In the genomic region with DNA sequence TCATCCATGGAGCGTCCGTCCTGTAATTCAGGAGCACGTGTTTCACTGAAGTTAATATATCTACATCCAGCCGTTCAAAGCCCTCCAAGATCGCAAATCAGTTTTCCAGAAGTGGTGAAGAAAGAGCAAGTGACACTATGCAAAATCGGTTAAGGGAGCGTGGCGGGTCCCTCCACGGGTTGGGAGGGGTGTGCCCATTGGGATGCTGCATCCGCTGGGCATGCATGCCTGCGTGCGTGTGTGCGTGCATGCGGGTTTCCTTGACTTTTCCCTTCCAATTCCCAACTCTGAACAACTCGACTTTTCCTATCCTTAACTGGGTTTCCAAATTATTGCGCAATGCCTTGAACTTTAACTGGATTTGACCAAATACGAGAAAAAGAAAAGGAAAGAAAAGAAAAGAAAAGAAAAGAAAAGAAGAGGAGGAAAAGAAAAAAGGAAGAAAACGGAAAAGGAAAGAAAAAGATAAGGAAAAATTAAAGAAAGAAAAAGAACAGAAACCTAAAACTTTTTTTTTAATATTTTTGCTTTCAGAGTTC, we compare ENCODE assay signal across 8 mouse cellular contexts. TPM values are rescaled to one million over a fixed set of nuclear protein-coding genes. Genes with fewer than 3 reads are reported as not detected.
DNase-seq lines count a peak whose midpoint lies in the region; ATAC-seq and TF ChIP-seq lines count a peak whose summit lies in the region.

No protein-coding gene starts in this region.

- H3K9ac ChIP-seq in forebrain, embryonic 14.5 days (ENCODE audit: low read length): peak overlapping the region; percentile 43; the same call in 1 of the 2 replicates
- peak overlapping the region; percentile 88 for H3K9ac ChIP-seq in limb, embryonic 12.5 days (replicated peaks)
- H3K9ac ChIP-seq in neural tube, embryonic 14.5 days (replicated peaks; ENCODE audit: low read depth, low read length): no peak overlapping the region

- peaks cover 6% of the 10 kb centered on the region; the same call in 1 of the 2 replicates for H3K4me1 ChIP-seq in forebrain, embryonic 14.5 days (ENCODE audit: control insufficient read depth, insufficient read depth, low read length)
- peaks cover 25% of the 10 kb centered on the region for H3K4me1 ChIP-seq in limb, embryonic 12.5 days (replicated peaks)
- H3K4me1 ChIP-seq in neural tube, embryonic 14.5 days (ENCODE audit: control insufficient read depth, insufficient read depth, low read length): peaks cover 6% of the 10 kb centered on the region

- H3K36me3 ChIP-seq in forebrain, embryonic 14.5 days (ENCODE audit: control insufficient read depth, insufficient read depth, low read length): no peaks in the 10 kb centered on the region
- H3K36me3 ChIP-seq in limb, embryonic 12.5 days: no peaks in the 10 kb centered on the region
- H3K36me3 ChIP-seq in neural tube, embryonic 14.5 days (ENCODE audit: control insufficient read depth, insufficient read depth, low read length): no peaks in the 10 kb centered on the region

- peak; percentile 40; the same call in 1 of the 2 replicates for ATAC-seq in forebrain, embryonic 14.5 days
- ATAC-seq in limb, embryonic 12.5 days (ENCODE audit: insufficient number of reproducible peaks, insufficient read depth, low FRiP score, low TSS enrichment, low read depth): no peak
- ATAC-seq in neural tube, embryonic 14.5 days (ENCODE audit: low read depth): peak; percentile 54
- ATAC-seq in inflammation-experienced regulatory T-cells, adult 6 months: no peak
- no peak for ATAC-seq in megakaryocyte progenitor cell, adult 5-6 weeks (replicated peaks; ENCODE audit: poor library complexity)

- WGBS in forebrain, embryonic 14.5 days: 5% methylated on average over 18 of the region's 18 CpGs
- WGBS in limb, embryonic 12.5 days: 4% methylated on average over 18 of the region's 18 CpGs
- WGBS in neural tube, embryonic 14.5 days: 5% methylated on average over 18 of the region's 18 CpGs

- no peaks in the 10 kb centered on the region for H3K9me3 ChIP-seq in forebrain, embryonic 14.5 days (replicated peaks; ENCODE audit: control insufficient read depth, low read length)
- no peaks in the 10 kb centered on the region for H3K9me3 ChIP-seq in limb, embryonic 12.5 days
- no peaks in the 10 kb centered on the region for H3K9me3 ChIP-seq in neural tube, embryonic 14.5 days (ENCODE audit: control insufficient read depth, low read length)

- no peak for DNase-seq in layer of hippocampus, adult 2 months (ENCODE audit: low spot score in 2 of 2)
- DNase-seq in layer of hippocampus, postnatal 25 days (ENCODE audit: extremely low spot score in 1 of 2, low spot score in 1 of 2): no peak
- peak; percentile 19 for DNase-seq in forebrain, embryonic 14.5 days (ENCODE audit: low spot score)
- no peak for DNase-seq in urinary bladder, postnatal 4 days (ENCODE audit: low spot score in 2 of 2)

- H3K4me2 ChIP-seq in forebrain, embryonic 14.5 days (ENCODE audit: low read length): peak overlapping the region; percentile 87
- peak overlapping the region; percentile 84 for H3K4me2 ChIP-seq in limb, embryonic 12.5 days
- peak overlapping the region; percentile 79 for H3K4me2 ChIP-seq in neural tube, embryonic 14.5 days (ENCODE audit: low read depth, low read length)

- TF ChIP-seq CTCF in layer of hippocampus, adult 2 months (conservative IDR thresholded peaks at IDR 0.05): no peak

- H3K27me3 ChIP-seq in forebrain, embryonic 14.5 days (replicated peaks; ENCODE audit: control insufficient read depth, insufficient read depth, low read length): peaks cover 33% of the 10 kb centered on the region
- H3K27me3 ChIP-seq in limb, embryonic 12.5 days: peaks cover 22% of the 10 kb centered on the region
- H3K27me3 ChIP-seq in neural tube, embryonic 14.5 days (ENCODE audit: control insufficient read depth, insufficient read depth, low read length): peaks cover 43% of the 10 kb centered on the region

- no peak overlapping the region for H3K27ac ChIP-seq in layer of hippocampus, adult 2 months
- no peak overlapping the region for H3K27ac ChIP-seq in forebrain, embryonic 14.5 days (ENCODE audit: low read depth, low read length)
- H3K27ac ChIP-seq in limb, embryonic 12.5 days: peak overlapping the region; percentile 93
- H3K27ac ChIP-seq in neural tube, embryonic 14.5 days (ENCODE audit: low read depth, low read length): no peak overlapping the region

- H3K4me3 ChIP-seq in layer of hippocampus, adult 2 months: peak overlapping the region; percentile 44
- H3K4me3 ChIP-seq in forebrain, embryonic 14.5 days (ENCODE audit: low read depth, low read length): peak overlapping the region; percentile 42
- peak overlapping the region; percentile 75 for H3K4me3 ChIP-seq in limb, embryonic 12.5 days (replicated peaks)
- H3K4me3 ChIP-seq in neural tube, embryonic 14.5 days (ENCODE audit: low read depth, low read length): peak overlapping the region; percentile 37

RNA-seq across cellular contexts. Expression of a gene that starts 1.2 kb away (rescaled TPM):
- total RNA-seq in layer of hippocampus, adult 2 months (2021): not detected
- not detected for total RNA-seq in layer of hippocampus, postnatal 25 days (2021)
- 0.14 TPM in 1 of 2 replicates, not detected in the other for polyA plus RNA-seq in forebrain, embryonic 14.5 days (2014; fragmentation: Nextera tagmentation; extraction: Ambion mirVana)
- 61.4 and 66.5 TPM in 2 replicates for polyA plus RNA-seq in limb, embryonic 12.5 days (2016; fragmentation: Nextera tagmentation; extraction: Ambion mirVana)
- polyA plus RNA-seq in neural tube, embryonic 14.5 days (2014; fragmentation: Nextera tagmentation; extraction: Ambion mirVana): 0.31 and 2.3 TPM in 2 replicates
- polyA plus RNA-seq in inflammation-experienced regulatory T-cells, adult 6 months (2017; shearing (Covaris generic)): not detected
- not detected in 2 replicates for total RNA-seq in megakaryocyte progenitor cell, adult 5-6 weeks (2015)
- total RNA-seq in megakaryocyte progenitor cell, adult 5-6 weeks (2017): not detected in 2 replicates

Comparison
In these comparisons a context has a peak if more than half of its experiments do, and no peak if none do; other contexts are left out.
1. ATAC-seq: peak in forebrain, embryonic 14.5 days (single experiment) and neural tube, embryonic 14.5 days (single experiment); none in limb, embryonic 12.5 days (single experiment), inflammation-experienced regulatory T-cells, adult 6 months (single experiment) and megakaryocyte progenitor cell, adult 5-6 weeks (single experiment).
2. RNA of a gene that starts 1.2 kb away (polyA plus RNA-seq): 61.4 to 66.5 TPM in limb, embryonic 12.5 days; 0.31 to 2.3 TPM in neural tube, embryonic 14.5 days, 0.14 TPM in forebrain, embryonic 14.5 days and not detected in inflammation-experienced regulatory T-cells, adult 6 months; every median in the first group is over 10 times any median in the second.
3. Peak in every context shown above with its lines, with median percentiles within 50 percentile points of each other: H3K4me3 ChIP-seq and H3K4me2 ChIP-seq.